Mouse (Mus musculus) cerebellum, postnatal 25 days (tissue): ENCODE data around the gene Ephb2.
A peak's percentile ranks its signal among the peaks of the same experiment; 100 is the strongest.

Source experiments
- DNase-seq, 2 experiments: peaks; one replicate each; pipeline ENCODE4 v3.0.0; 2021; ENCODE audit warnings: mixed read lengths in 2 of 2

The Ephb2 gene

DNA sequence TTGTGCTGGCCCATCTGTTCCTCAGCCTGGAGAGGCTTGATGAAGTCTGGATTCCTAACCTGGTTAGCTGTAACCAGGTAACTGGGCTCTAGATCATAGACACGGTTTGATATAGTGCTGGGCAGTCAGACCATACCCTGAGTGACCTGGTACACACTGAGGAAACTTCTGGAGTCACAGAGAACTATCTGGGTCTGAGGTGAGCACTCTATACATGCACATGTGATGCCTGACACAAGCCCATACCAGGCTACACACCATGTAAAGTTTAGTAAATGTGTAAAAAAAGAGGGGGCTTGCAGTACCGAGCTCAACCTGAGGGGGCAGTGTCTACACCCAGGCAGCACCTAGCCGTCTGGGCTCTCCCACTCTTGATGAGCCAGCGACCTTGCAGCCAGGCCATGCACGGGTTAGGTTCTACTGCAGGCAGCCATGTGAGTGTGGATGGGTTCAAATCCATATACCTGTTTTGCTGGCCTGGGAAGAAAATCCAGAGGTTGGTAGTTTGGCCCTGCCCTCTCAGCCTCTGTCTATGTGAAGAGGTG, 139.3 kb downstream of the Ephb2 start:
- DNase-seq = peak; percentile 81 to 82

DNA sequence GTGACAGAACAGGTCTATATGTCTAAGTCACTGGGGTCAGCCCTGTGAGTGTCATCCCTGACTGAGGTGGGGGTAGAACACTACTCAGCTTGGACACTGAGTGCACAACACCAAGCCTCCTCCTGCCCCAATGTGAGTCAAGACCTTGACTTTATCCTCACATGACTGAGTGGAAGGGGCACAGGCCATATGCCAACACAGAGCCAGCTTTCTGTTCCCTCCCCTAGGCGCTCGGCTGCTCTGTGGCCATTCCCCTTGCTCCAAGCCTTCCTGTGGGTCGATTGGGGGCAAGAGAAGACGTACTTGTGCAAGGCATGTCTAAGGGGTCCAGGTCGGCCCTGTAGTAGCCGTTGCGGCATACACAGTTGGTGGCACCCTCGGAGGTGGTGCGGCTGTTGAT, 140.1 kb downstream of the Ephb2 start:
- DNase-seq = no peak

DNA sequence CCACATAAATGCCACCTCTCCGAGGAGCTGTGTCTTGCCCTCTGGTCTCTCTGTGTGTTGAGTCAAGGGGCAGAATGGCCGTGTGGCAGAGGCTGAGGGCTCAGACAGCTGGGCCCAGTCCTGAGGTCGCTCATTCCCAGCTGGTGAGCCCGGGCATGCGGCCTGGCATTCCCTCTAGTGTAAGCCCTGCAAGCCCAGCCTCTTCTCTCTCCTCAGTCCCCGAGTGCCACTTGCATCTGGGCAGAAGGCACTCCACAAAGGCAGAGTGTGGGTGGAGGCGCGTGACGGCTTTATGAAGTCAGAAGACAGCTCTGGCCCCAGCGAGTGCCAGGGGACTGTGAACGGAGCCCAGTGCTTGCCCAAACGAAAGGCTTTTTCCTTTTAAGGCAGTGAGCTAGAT, 145.8 kb downstream of the Ephb2 start:
- DNase-seq = no peak

DNA sequence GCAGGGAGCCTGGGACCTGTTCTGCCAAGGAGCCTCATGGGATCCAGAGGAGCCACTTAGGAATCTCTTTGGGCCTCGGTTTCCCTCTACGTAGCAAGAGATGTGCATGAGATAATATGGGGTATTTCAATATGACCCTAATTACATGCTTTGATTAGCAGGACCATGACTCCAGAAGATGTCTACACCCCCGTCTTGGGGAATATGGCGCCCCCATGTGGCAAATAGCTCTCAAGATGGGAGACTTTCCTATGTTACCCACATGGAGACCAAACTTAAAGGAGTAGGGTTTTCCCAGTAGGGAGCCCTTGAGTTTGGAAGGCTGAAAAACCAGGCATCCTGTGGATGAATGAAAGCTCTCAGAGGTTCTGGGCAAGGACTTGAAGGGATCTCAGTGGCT, 147.7 kb downstream of the Ephb2 start:
- DNase-seq = no peak

DNA sequence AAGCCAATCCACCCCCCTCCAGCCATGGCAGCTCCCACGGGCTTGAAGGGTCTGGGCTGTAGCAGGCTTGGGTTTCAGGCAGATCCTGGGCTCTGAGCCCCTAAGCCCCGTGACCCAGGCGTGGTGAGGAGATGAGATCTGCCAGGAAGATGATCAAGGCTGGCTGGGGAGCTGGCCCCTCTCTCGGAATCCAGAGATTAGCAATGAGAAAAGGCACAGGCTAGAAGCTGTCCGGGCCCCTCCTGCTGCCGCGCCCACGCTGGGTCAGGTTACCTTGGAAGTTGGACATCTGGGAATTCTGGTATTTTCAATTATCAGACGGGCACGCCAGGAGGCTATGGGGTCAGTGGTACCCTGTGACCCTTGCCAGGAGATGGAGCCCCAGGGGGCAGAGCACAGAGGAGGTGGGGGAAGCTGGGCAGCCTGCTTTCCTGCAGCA, 150.3 kb downstream of the Ephb2 start:
- DNase-seq = no peak

DNA sequence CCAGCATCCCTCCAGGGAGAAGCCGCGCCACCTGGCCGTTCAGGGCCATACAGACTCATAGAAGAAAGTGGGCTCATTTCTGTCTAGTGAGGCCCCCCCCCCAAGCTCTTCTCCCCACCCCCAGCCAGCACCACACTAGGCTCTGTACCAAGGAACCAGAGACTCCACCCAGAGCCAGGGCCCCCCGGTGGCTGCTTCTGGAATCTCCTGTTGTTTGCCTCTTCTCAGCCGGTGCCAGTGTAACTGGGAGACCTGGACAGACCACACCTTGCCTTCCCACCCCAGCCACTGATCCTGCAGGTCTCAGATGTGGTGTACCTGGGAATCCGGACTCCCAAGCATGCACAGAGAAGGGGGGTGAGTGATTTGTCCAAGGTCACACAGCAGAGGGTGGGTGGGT, 151.3 kb downstream of the Ephb2 start:
- DNase-seq = peak in 1 of 2 experiments; percentile 59

GRCm38 (mm10) chr4:136680641-136681040, 155.1 kb downstream of the Ephb2 start:
- DNase-seq = no peak

- no peak for DNase-seq
Observed at GRCm38 (mm10) chr4:136679221-136679620, 156.6 kb downstream of the Ephb2 start.

DNA sequence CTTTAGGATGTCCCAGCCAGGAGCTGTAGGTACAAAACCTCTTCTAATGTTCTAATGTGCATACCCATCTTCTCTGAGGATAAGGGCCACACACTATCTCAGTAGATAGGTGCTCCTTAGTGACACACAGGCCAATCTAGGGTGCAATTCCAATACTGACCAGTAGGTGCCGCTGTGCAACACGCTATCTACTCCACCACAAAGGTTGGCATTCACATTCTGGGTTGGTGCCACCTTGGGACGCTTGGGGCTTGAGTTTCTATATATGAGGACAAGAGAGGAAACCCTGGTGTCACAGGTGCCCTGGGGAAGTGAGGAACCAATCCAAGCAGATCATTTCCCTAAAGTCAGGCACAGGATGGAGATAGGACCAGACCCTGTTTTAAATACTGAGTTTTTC, 157.3 kb downstream of the Ephb2 start:
- peak; percentile 96 to 97 for DNase-seq

GRCm38 (mm10) chr4:136675439-136675838, 160.3 kb downstream of the Ephb2 start:
- no peak for DNase-seq

DNA sequence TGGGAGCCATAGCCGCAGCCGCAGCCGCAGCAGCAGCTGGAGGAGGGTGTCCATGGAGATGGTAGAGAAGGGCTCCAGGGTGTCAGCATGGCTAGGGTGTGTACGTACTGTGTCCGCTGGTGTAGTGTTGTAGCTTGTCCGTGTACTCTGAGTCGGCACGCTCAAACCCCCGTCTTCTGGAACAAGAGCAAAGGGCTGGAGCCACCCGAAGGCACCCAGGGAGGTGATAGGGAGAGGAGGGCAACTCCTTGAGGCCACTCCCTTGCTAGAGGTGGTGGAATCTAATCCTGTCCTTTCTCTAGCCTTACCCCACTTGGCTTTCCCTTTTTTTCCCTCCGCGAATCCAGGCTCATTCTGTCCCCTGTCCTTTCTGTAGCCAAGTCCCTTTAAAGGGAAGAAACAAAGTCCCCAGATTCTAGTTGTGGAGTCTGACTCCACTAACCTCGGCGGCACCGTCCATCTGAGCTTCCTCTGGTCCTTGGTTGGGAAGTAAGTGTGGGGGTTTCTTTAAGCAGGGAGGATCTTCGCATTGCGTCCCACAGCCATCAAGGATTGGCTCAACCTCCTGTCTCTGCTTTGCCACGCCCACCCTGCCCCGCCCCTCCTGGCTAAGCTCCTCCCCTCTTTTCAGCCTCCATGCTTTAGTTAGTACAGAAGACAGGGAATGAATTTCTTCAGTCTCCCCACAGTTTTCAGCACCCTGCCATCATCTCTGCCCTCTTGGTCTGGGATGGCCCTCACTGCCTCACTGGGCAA, 163.3 kb downstream of the Ephb2 start:
- no peak for DNase-seq

GRCm38 (mm10) chr4:136667757-136668156, 168.0 kb downstream of the Ephb2 start:
- DNase-seq = no peak

- peak; percentile 51 to 63 for DNase-seq
Observed at GRCm38 (mm10) chr4:136666002-136666401, 169.8 kb downstream of the Ephb2 start.

DNA sequence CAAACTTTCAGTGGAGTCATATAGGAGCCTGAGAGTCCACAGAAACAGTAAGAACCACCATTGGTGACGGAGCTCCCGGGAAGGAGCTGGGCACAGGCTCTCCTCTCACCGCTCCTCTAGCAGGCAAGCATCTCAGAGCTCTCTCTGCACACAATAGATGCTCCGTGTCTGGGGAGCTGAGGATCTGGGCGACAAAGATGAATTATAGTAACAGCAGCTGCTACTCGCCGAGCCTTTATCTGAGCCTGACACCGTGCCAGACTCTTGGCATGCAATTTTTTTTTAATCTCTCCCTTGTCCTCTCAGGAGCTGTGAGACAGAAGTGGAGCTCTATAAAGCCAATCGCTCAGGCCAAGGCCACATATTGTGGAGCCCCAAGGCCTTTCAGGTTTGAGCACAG, 170.7 kb downstream of the Ephb2 start:
- peak; percentile 65 to 74 for DNase-seq

DNA sequence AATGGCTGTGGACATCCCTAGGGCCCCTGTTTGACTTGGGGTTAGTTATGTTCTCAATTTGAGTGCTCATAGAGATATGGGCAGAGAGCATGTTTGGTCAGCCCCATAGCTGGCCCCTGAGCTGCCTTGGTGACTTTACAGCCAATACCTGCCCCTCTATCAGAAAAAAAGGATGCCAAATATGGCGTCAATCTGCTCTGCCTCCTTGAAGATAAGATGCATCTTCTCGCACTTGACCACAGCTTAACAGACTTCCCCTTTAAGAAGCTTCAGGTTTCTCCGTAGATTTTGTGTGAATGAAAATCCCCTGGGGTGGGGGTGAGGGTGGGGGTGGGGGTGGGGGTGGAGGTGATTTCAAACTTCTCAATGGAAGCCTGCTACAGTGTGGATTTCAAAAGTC, 177.9 kb downstream of the Ephb2 start:
- no peak for DNase-seq

- no peak for DNase-seq
Observed at GRCm38 (mm10) chr4:136653692-136654234, 182.0 kb downstream of the Ephb2 start.

DNA sequence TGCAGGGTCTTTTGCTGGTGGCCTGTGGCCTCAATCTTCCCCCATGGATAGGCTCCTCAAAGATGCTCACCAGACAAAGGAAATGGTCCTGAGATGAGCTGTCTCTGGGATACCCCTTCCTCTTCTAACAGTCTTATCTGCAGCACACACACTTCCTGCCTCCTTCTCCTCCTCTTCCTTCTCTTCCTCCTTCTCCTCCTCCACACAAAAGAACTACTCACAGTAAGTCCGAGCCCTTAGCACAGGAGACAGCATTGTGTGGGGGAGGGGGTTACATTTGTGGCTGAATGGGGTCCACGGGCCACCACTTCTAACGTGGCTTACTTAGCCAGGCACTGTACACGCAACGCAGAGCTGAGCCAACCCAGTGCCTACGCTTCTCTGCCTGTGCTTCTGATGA, 182.8 kb downstream of the Ephb2 start:
- DNase-seq = no peak

GRCm38 (mm10) chr4:136652528-136652910, 183.3 kb downstream of the Ephb2 start:
- peak; percentile 65 to 66 for DNase-seq

DNA sequence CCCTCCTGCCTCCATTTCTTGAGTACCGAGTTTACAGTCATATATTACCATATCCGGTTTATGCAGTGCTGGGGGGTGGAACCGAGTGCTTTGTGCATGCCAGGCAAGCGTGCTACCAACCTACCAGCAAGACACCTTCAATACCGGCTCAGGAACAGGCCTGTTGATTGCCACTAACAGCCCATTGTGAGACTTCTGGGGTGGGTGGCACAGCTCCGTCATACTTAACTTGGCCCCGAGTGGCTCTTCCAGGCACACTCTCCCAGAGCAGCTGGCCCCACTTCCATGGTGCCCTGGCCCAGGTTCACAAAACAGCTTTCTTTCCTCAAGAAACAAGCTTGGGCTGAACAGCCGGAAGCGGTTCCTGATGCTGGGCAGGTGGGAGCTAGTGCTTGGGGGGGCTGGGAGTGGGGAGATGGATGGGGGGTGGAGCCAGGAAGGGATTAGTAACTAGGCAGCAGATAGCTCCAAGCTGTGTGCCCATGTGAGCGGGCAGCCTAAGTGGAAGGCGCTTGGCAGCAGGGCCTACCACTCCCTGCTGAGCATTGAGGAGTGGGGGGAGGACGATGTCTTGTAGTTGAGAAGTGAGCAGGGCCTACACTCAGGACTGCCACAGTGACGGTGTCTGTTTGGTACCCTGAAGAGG, 183.8 kb downstream of the Ephb2 start:
- peak in 1 of 2 experiments; percentile 62 for DNase-seq

DNA sequence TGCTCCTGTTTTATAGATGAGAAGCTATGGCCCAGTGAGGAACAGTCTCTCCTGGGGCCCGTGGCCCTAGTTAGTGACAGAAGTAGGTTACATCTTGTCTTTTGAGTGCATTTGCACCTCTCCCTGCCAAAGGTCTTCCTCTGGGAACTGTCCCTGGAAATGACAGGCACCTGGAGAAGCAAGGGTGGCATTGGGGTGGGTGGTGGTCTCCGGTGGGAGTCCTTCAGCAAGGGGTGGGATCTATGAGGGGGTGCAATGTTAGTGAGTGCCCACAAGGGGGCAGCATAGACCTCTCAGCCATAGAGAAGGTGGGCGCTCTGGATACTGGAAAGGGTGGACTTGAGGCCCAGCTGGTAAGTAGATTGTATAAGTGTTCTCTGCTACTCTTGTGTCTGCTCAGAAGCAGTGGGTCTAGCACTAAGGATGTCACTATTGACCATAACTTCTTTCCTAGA, 184.4 kb downstream of the Ephb2 start:
- DNase-seq = peak; percentile 53 to 59

- DNase-seq = no peak
Observed at GRCm38 (mm10) chr4:136650261-136650660, 185.5 kb downstream of the Ephb2 start.

GRCm38 (mm10) chr4:136649480-136650196, 186.2 kb downstream of the Ephb2 start:
- DNase-seq = no peak

DNA sequence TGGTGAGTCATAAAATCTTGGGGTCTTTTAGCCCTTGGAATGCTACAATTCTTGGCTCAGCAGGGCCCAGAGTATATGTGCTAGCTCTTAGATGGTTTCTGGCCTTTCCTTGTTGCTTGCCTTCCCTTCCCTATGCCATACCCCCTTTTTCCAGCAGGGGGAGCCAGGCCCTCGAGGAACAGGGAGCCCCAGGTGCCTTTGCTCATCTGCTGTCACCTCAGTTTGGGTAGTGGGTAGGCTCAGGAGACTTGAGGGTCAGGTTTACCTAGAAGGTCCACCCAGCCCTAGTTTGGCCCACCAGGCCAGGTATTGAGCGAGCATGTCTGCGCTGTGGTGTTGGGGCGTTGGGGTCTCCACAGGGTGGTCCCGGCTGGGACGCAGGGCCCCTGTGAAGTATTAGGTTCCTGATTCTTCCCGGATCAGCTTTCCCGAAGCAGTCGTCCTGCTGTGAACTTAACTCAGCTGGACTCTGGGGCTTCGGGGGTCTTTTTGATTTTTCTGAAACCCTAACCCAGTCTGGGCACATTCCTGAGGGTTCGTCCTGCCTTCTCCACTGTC, 186.8 kb downstream of the Ephb2 start:
- DNase-seq = peak; percentile 91 to 94
